Mouse (Mus musculus) forebrain, embryonic 14.5 days (tissue): ENCODE data around the gene Tusc1. TPM values are rescaled to one million over a fixed set of nuclear protein-coding genes. Genes with fewer than 3 reads are reported as not detected.

Experiments used
- ATAC-seq: fragments of 200-750 bp; cut with Nextera tagmentation; 2 replicates; pipeline ENCODE4 v1.8.0; 2017; ENCODE audit warnings: mild to moderate bottlenecking, moderate library complexity
- DNase-seq: peaks from one replicate; pipeline ENCODE4 v3.0.0-alpha.2; 2015; ENCODE audit warnings: low spot score
- H3K27ac ChIP-seq: fragments of 300-500 bp; sonication (generic); 2 replicates; pipeline ENCODE4 v1.5.1; 2014; ENCODE audit warnings: low read depth, mild to moderate bottlenecking, control low read depth, low read length, moderate library complexity
- H3K27me3 ChIP-seq: fragments of 300-500 bp; sonication (generic); replicated peaks from 2 replicates; pipeline ENCODE4 v1.6.1; 2014; ENCODE audit warnings: low read length, control low read depth, mixed read lengths; ENCODE audit not compliant: control insufficient read depth, insufficient read depth
- H3K36me3 ChIP-seq: fragments of 300-500 bp; sonication (generic); 2 replicates; pipeline ENCODE4 v1.6.1; 2014; ENCODE audit warnings: low read length, control low read depth; ENCODE audit not compliant: control insufficient read depth, insufficient read depth
- H3K4me1 ChIP-seq: fragments of 300-500 bp; sonication (generic); 2 replicates; pipeline ENCODE4 v1.6.1; 2014; ENCODE audit warnings: antibody characterized with exemption, low read length, control low read depth; ENCODE audit not compliant: control insufficient read depth, insufficient read depth
- H3K4me2 ChIP-seq: fragments of 300-500 bp; sonication (generic); 2 replicates; pipeline ENCODE4 v1.6.1; 2014; ENCODE audit warnings: mild to moderate bottlenecking, control low read depth, low read length
- H3K4me3 ChIP-seq: fragments of 300-500 bp; sonication (generic); 2 replicates; pipeline ENCODE4 v1.5.1; 2014; ENCODE audit warnings: low read depth, low read length, control low read depth
- H3K9ac ChIP-seq: fragments of 300-500 bp; sonication (generic); 2 replicates; pipeline ENCODE4 v1.6.1; 2014; ENCODE audit warnings: mild to moderate bottlenecking, low read length, control low read depth, moderate library complexity
- H3K9me3 ChIP-seq: fragments of 300-500 bp; sonication (generic); replicated peaks from 2 replicates; pipeline ENCODE4 v1.6.1; 2016; ENCODE audit warnings: low read length, control low read depth, mixed read lengths; ENCODE audit not compliant: control insufficient read depth
- WGBS: fragments of 180-500 bp; shearing (Covaris S2); extraction: QIAGEN DNeasy Blood & Tissue Kit; methylation state at CpG from one replicate; pipeline ENCODE4 v1.1.7; 2014; 5-methylcytosine and 5-hydroxymethylcytosine counted together
- polyA plus RNA-seq: library from polyadenylated mRNA; unstranded; fragments of >200 nt; fragmentation: Nextera tagmentation; extraction: Ambion mirVana; gene quantifications from 2 replicates; pipeline ENCODE4 v1.2.1, GENCODE M21; 2014

Gene Tusc1
- 4.9 and 6.8 TPM in 2 replicates for polyA plus RNA-seq

GRCm38 (mm10) chr4:93335118-93336003, at the start of gene Tusc1:
Tusc1 (minus strand) TSS chr4:93335511.
- Histone ChIP-seq H3K9me3 (no peaks in the 10 kb centered on the region), H3K4me1 (no peaks in the 10 kb centered on the region), H3K36me3 (no peaks in the 10 kb centered on the region), H3K9ac (peak within 1 kb of the TSS; percentile 87), H3K4me3 (peak within 1 kb of the TSS; percentile 74), H3K27ac (peak within 1 kb of the TSS; percentile 95), H3K4me2 (peak within 1 kb of the TSS; percentile 78), H3K27me3 (no peaks in the 10 kb centered on the region)
- WGBS = under 1% methylated on average over 64 of the region's 97 CpGs
- DNase-seq (peak; percentile 78), ATAC-seq (peak; percentile 93)

GRCm38 (mm10) chr4:93352930-93353329, 17.6 kb upstream of the Tusc1 start:
- WGBS = 75% methylated on average over 2 of the region's 2 CpGs
- Histone ChIP-seq H3K4me3 (no peak overlapping the region), H3K9me3 (no peaks in the 10 kb centered on the region), H3K27me3 (no peaks in the 10 kb centered on the region), H3K27ac (no peak overlapping the region), H3K4me2 (no peak overlapping the region), H3K4me1 (no peaks in the 10 kb centered on the region), H3K36me3 (no peaks in the 10 kb centered on the region), H3K9ac (no peak overlapping the region)
- peak; percentile 34 for DNase-seq
- ATAC-seq = no peak

DNA sequence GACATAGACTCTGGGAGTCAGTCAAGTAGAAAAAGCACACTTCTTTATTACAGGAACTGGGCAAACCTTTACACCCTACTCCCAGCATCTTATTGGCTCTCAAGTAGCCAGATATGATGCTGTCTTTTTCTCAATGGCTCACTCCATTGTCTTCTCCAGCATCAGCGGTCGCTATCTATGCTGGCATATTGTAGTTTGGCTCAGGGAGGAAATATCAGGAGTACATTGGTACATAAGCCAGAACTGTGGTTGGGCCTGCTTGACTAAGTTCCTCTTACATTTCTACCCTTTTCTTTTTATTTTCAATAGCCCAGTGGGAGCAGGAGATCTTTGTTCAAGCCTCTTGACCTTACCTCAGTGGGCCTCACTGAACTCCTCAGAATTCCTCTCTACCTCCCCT, 9.0 kb upstream of the Tusc1 start:
- no peaks in the 10 kb centered on the region for H3K9me3 ChIP-seq
- WGBS = 91% methylated on average over 2 of the region's 2 CpGs
- ATAC-seq (no peak), DNase-seq (no peak)
- H3K9ac ChIP-seq = no peak overlapping the region
- H3K27me3 ChIP-seq = no peaks in the 10 kb centered on the region
- H3K4me3 ChIP-seq = no peak overlapping the region
- H3K27ac ChIP-seq = no peak overlapping the region
- H3K36me3 ChIP-seq = no peaks in the 10 kb centered on the region
- no peak overlapping the region for H3K4me2 ChIP-seq
- no peaks in the 10 kb centered on the region for H3K4me1 ChIP-seq

- ATAC-seq = no peak
- no peaks in the 10 kb centered on the region for H3K27me3 ChIP-seq
- no peak for DNase-seq
- no peaks in the 10 kb centered on the region for H3K4me1 ChIP-seq
- no peaks in the 10 kb centered on the region for H3K9me3 ChIP-seq
- H3K4me2 ChIP-seq = no peak overlapping the region
- H3K36me3 ChIP-seq = no peaks in the 10 kb centered on the region
- H3K4me3 ChIP-seq = no peak overlapping the region
- H3K27ac ChIP-seq = no peak overlapping the region
- H3K9ac ChIP-seq = no peak overlapping the region
These were observed 6.3 kb upstream of the Tusc1 start for GRCm38 (mm10) chr4:93341568-93341967.

DNA sequence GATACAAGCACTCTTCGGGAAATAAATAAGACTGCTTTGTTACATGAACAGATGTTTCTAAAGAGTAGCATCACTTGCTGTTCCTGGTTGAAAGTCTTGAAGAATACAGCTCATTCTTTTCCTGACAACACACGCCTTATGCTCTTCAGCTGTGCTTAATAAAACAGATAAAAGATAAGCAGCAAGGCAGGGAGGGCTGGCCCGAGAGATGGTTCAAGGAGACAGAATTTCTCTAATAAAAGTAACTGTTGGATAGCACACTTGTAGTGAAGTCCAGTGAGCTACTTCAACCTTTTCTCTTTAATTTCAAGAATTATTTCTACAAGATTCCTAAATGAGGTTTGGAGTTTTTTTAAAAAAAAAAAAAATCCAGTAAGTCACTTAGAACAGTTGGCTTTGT, 2.7 kb upstream of the Tusc1 start:
- 90% methylated on average over 3 of the region's 3 CpGs for WGBS
- H3K9ac ChIP-seq = no peak overlapping the region
- ATAC-seq (no peak), DNase-seq (no peak)
- H3K4me3 ChIP-seq = no peak overlapping the region
- no peak overlapping the region for H3K27ac ChIP-seq
- H3K9me3 ChIP-seq = no peaks in the 10 kb centered on the region
- no peak overlapping the region for H3K4me2 ChIP-seq
- no peaks in the 10 kb centered on the region for H3K4me1 ChIP-seq
- no peaks in the 10 kb centered on the region for H3K27me3 ChIP-seq
- no peaks in the 10 kb centered on the region for H3K36me3 ChIP-seq

DNA sequence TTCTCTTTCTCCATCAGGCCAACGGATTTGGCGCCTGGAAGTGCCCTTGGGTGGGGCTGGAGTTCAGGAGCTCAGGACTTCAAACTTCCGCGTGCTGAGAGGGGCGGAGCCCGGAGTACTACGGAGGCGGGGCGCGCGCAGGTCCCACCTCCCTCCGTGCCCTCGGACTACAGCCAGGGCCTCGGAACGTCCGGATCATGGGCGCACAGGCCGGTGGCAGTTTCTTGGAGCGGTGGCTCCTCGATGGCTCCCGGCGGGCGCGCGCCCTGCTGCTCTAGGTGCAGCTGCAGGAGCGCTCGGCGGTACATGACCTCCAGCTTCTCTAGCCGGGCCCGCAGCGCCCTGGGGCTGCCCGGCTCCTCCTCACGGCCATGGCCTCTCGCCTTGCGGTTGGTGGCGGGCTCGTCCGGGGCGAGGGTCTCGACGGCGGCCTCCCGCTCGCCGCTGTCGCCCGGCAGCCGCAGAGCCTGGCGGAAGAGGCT, 634 bp downstream of the Tusc1 start:
- ATAC-seq (peak; percentile 86), DNase-seq (peak; percentile 73)
- under 1% methylated on average over 46 of the region's 49 CpGs for WGBS
- Histone ChIP-seq H3K9me3 (no peaks in the 10 kb centered on the region), H3K9ac (peak overlapping the region; percentile 87), H3K4me1 (no peaks in the 10 kb centered on the region), H3K4me2 (peak overlapping the region; percentile 78), H3K4me3 (peak overlapping the region; percentile 74), H3K27me3 (no peaks in the 10 kb centered on the region), H3K36me3 (no peaks in the 10 kb centered on the region), H3K27ac (peak overlapping the region; percentile 95)

DNA sequence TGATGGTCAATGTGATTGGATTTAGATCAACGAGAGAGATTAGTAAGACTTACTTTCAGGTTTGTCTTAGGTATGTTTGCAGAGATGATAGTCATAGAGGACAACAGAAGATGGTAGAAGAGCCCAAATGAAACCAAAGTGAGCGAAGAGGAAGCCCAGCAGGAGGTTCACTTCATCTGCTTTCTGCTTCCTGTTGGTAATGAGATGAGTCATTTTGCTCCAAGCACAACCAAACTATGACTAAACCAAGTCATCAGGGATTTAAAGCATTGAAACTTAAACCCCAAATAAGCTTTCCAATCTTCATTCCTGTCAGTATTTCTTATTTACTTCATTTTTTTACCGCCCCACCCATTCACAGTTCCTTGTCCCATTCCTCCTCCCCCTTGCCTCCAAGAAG, 27.8 kb downstream of the Tusc1 start:
- 95% methylated on average over 3 of the region's 3 CpGs for WGBS
- Histone ChIP-seq H3K27ac (no peak overlapping the region), H3K4me1 (no peaks in the 10 kb centered on the region), H3K9me3 (no peaks in the 10 kb centered on the region), H3K27me3 (no peaks in the 10 kb centered on the region), H3K36me3 (no peaks in the 10 kb centered on the region), H3K9ac (no peak overlapping the region), H3K4me2 (no peak overlapping the region), H3K4me3 (no peak overlapping the region)
- DNase-seq = no peak
- no peak for ATAC-seq

GRCm38 (mm10) chr4:93286065-93286464, 49.2 kb downstream of the Tusc1 start:
- no peak overlapping the region for H3K4me2 ChIP-seq
- peak; percentile 20; the same call in 1 of the 2 replicates for ATAC-seq

More at GRCm38 (mm10) chr4:93286065-93286464, 49.2 kb downstream of the Tusc1 start:
- no peak overlapping the region for H3K27ac ChIP-seq
- no peaks in the 10 kb centered on the region for H3K4me1 ChIP-seq
- DNase-seq = peak; percentile 37
- no peaks in the 10 kb centered on the region for H3K27me3 ChIP-seq
- 71% methylated on average over 4 of the region's 4 CpGs for WGBS
- no peak overlapping the region for H3K4me3 ChIP-seq
- H3K9me3 ChIP-seq = no peaks in the 10 kb centered on the region
- no peaks in the 10 kb centered on the region for H3K36me3 ChIP-seq
- H3K9ac ChIP-seq = no peak overlapping the region
